Mouse (Mus musculus): Measurements from ENCODE around the gene Prkn. TPM values are rescaled to one million over a fixed set of nuclear protein-coding genes. Genes with fewer than 3 reads are reported as not detected.

The Prkn gene
- total RNA-seq, 2 experiments from 2014 or later, result 15.1 to 16.9 TPM

DNA sequence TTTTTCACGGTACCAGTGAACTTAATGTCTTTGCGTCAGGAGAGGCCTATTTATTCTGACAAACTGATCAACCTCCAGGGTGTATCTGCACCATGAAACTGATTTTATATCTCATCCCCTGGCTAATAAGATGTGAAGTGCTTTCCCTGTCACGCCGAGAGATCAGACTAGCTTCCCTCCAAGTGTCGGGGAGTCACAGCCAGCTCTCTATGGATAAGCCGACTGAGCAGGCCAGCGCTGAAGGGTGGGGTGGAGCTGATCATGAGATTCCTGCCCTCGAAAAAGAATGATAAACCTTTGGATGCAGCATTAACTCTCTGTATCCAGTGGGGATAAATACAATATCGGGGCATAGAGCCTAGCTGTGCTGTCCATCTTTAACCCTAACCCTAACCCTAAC lies 1160.1 kb downstream of the Prkn start:
- intact Hi-C loops (cut with DNase I), result no loop called here
- DNase-seq (ENCODE audit: extremely low spot score in 1 of 2, low spot score in 2 of 2), result no peak

DNA sequence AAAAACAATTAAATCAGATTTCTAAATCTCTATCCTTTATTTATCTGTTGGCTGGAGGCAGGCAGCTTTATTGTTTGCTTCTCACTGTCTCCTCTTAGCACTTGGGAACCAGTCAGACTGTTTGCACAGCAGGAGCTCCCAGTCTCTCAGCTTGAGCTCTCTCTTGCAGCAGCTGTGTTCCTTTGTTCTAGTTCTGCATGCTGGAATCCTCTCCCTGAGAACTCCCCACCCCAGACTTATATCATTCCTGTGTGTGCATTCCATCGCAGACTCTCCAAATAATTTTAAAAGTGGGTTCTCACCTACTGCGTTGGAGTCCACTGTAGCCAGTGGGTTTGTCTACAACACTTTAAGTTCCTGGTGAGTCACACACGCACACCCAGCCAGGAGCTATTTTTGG lies 1181.1 kb downstream of the Prkn start:
- DNase-seq (ENCODE audit: extremely low spot score in 1 of 2, low spot score in 2 of 2), result no peak
- intact Hi-C loops (cut with DNase I), result no loop called here

DNA sequence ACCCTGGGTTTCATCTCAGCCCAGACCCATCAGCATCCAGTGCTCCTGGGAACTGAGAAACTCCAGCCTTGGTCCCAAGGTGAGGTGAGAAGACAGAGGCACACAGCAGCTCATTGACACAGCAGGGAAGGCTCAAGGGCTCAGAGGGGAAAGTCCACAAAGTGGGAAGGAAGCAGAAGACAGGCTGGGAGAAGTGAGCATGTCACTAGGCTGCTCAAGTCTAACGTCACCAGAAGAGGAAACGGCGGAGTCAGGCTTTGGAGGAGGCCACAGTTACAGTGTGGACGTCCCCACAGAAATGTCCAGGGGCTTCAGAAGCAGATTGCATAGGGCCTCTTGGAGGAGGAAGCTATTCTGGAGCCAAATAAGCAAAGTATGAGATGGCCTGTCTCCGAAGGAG lies 1189.2 kb downstream of the Prkn start:
- intact Hi-C loops (cut with DNase I), result no loop called here
- DNase-seq (ENCODE audit: extremely low spot score in 1 of 2, low spot score in 2 of 2), result no peak

DNA sequence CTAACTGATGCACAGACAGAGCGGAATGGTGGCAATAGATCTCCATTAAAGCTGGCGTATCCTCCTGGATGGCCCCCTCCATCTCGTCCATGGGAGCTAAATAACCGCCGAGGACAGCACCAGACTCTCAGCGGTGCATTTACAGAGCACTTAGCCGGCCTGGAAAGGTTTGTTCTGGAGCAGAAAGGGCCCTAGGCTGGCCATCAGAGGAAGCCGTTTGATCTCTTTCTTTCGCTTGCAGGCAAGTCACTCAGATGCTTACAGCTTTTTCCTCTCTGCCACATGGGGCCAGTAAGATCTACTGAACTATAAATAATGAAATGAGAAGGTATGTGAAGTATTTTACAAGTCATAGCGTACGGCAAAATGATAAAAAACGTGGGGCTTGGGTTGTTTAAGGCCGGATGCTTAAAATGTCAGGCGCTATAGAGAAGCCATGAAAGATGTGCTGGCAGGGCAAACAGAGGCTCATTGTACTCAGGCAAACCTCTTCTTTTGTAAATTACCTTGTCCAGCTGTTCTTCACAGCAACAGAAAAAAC lies 1189.8 kb downstream of the Prkn start:
- no peak for DNase-seq (ENCODE audit: extremely low spot score in 1 of 2, low spot score in 2 of 2)

DNA sequence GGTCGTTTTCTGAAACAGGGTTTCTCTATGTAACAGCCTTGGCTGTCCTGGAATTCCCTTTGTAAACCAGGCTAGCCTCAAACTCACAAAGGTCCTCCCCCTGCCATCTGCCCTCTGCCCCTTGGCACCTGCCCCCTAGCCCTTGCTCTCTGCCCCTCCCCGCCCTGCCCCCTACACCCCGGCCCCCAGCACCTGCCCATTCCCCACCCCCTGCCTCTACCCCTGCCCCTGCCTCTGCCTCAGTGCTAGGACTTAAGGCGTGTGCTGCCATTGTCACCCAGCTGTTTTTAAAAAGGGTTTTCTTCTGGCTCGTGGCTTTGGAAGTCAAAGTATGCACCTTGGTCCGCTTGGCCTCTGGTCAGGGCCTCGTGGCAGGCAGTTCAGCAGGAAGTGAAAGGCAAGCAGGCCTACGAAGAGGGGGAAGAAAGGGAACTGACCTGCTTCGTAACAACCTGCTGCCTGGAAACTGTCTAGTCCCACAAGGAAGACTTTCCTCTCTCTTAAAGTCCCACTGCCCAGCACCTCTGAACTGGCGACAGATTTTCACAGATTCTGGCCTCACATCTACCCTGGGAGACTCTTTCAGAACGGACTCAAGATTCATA lies 1190.5 kb downstream of the Prkn start:
- intact Hi-C loops (cut with DNase I), result no loop called here
- DNase-seq (ENCODE audit: extremely low spot score in 1 of 2, low spot score in 2 of 2), result no peak

More for the DNA sequence above, 1189.8 kb downstream of the Prkn start:
- intact Hi-C loops (cut with DNase I), result no loop called here

DNA sequence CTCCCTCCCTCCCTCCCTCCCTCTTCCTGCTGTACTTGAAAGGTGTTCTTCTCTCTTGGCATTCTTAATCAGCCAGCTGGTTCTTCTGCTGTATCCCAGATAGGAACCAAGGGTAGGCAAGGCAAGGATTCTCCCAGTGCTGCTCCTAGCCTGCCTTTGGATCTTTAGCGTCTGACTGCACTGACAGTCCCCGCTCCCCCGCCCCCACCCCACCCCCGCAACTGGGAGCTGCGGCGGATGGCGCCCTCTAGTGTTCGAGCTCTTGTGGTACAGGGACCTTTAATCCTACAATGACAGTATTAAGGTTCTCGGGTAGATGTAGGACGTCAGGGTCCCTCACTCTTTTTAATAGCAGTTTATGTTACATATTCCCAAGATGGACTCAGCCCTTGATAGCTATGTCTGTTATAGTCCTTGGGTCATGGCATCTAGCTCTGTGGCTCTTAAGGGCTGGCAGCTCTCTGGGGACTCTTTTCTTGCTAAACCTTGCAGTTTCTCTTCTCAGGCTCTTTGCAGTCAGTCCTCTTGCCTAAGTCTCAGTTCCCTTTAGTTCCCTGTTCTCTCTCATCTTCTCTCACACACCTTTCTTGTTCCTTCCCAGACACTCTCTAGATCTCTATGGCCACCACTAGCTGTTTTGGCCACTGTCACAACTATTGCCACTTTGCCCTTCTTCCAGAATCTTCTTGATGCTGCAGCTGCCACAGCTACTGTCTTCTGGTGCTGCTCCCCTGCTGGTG lies 1191.2 kb downstream of the Prkn start:
- intact Hi-C loops (cut with DNase I), result no loop called here
- peak; percentile 54 to 76 for DNase-seq (ENCODE audit: extremely low spot score in 1 of 2, low spot score in 2 of 2)

DNA sequence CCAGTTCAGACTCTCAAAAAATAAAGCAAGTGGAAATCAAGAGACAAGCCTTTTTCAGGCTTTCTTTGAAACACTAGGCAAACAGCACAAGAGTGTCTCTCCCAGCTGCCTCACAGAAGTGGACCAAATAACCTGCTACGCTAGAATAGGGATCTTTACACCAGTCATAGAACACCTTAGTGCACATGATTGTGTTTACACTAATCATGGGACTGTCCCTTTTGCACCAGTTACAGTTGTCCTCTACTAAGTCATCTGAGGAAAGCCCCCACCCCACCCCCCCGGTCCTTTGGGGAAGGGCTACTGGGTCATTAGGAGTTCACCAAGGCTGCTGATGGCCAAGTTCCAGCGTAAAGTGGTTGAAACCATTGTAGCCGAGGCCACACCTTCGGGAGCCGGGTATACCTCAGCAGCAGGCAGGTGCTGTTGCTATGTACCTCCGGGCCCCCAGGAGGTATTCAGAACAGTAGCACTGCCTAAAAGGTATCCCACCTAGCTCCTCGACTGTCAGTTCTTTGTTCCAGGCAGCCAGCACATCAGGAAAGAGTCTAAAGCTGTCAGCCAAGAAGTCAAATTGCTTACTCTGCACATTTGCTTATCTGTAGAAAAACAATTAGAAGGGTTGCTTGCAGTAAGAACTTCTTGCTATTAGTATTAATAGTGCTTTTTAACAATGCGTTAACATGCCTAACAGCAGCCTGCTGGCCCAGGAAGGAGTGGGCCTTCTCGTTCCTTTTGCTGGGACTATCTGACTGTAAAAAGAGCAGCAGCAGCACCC lies 1192.0 kb downstream of the Prkn start:
- no peak for DNase-seq (ENCODE audit: extremely low spot score in 1 of 2, low spot score in 2 of 2)
- intact Hi-C loops (cut with DNase I), result no loop called here

DNA sequence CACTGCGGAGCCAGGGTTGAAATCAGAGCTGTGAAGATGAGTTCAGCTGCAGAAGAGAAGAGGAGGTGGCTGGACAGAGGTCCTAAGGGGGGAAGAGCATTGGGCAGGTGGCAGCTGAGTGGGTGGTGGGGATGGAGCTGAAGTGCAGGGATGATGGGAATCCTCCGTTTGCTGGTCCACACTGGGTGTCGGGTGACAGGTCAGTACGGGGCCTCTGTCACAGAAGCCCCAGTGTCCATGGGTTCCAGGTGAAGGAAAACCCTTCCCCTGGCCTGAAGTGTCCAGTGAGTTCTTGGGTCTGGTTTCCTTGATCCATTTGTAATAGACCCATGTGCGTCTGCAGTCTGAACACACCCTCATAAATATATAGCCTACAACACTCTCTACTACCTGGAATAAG lies 1195.2 kb downstream of the Prkn start:
- no peak for DNase-seq (ENCODE audit: extremely low spot score in 1 of 2, low spot score in 2 of 2)
- intact Hi-C loops (cut with DNase I), result loop anchor here (5.0 kb wide), 1 partner anchor 337 kb away; no protein-coding TSS in a partner anchor

DNA sequence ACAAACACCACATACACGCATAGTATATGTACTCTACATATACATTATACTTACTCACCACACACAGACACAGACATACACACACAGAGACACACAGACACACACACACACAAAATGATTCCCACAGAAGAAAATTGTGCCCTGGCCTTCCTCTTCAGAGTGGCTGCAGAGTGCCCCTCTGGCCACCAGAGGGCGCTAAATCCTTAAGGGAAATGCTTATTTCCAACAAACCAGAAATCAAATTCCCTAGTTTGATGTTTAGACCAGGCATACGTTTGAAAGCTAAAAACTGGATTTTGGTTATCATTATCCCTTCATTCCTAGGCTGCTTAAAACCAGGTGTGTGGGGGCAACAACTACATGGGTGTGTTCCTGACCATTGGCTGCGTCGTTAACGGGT lies 1196.0 kb downstream of the Prkn start:
- intact Hi-C loops (cut with DNase I), result loop anchor here (5.0 kb wide), 1 partner anchor 336 kb away; no protein-coding TSS in a partner anchor
- peak; percentile 62 to 72 for DNase-seq (ENCODE audit: extremely low spot score in 1 of 2, low spot score in 2 of 2)

DNA sequence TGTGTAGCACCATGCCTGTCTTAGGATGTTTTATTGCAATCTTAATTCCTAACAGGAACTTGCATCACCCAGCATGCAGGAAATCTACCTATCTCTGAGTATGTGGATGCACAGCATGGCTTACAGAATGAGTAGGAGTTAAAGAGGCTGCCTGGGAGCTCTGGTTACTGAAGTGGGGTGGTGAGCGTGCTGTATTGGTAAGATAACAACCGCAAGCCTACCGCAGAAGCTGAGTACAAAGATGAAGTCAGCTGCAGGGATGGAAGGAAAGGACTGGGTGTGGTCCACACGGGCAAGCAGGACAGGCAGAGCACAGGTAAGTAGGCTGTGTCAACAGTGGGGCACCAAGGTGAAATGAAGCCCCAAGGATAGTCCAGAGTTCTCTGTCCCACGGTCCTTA lies 1196.9 kb downstream of the Prkn start:
- intact Hi-C loops (cut with DNase I), result loop anchor here (5.0 kb wide), 1 partner anchor 335 kb away; no protein-coding TSS in a partner anchor
- DNase-seq (ENCODE audit: extremely low spot score in 1 of 2, low spot score in 2 of 2), result no peak

DNA sequence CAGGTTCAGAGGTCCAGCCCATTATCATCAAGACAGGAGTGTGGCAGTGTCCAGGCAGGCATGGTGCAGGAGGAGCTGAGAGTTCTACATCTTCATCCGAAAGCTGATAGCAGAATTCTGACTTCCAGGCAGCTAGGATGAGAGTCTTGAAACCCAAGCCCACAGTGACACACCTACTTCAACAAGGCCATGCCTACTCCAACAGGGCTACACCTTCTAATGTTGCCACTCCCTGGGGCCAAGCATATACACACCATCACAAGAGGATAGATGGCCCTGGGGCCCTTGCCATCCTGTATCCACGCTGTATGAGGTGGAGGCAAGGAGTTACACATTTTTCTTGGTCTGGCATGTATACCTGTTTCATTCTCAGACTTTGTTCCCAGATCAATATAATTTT lies 1197.4 kb downstream of the Prkn start:
- intact Hi-C loops (cut with DNase I), result loop anchor here (5.0 kb wide), 1 partner anchor 335 kb away; no protein-coding TSS in a partner anchor
- DNase-seq (ENCODE audit: extremely low spot score in 1 of 2, low spot score in 2 of 2), result no peak

DNA sequence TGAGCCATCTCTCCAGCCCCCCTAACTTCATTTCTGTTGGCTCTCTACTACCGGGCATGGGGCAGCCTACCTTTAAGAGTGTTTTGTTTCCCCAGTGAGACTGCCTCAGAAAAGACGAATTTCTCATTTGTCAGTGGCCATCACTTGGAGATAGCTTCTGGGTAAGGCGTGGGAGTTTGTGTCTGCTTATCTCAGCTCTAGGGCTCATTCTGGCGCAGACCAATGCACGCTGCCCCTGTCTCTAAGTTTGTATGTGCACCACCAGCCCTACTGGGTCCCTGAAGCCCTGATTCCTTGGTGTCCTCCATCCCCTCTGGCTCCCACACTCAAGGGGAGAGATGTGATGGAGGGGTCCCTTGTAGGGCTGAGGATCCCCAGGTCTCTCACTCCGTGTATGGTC lies 1198.3 kb downstream of the Prkn start:
- intact Hi-C loops (cut with DNase I), result loop anchor here (5.0 kb wide), 1 partner anchor 334 kb away; no protein-coding TSS in a partner anchor
- DNase-seq (ENCODE audit: extremely low spot score in 1 of 2, low spot score in 2 of 2), result no peak

DNA sequence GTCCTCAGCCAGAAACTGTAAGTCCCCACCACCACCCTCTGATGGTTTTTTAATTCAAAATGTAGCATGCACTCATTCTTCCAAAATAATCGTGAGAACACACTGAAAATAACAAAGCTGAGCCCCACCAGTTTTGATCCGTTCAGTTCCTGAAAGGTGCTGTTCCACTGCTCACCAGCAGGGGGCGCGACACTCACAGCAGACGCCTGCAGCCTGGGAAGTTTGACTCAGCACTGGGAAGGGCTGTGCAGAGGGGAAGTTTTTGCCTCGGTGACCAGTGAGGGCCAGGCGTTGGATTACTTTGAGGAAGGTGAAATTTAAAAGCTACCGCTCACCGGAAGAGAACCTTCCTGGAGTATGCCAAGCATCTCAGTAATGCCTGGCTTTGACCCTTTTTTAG lies 1199.0 kb downstream of the Prkn start:
- intact Hi-C loops (cut with DNase I), result loop anchor here (1.0 to 5.0 kb wide), 2 partner anchors 171 to 333 kb away; no protein-coding TSS in a partner anchor

DNA sequence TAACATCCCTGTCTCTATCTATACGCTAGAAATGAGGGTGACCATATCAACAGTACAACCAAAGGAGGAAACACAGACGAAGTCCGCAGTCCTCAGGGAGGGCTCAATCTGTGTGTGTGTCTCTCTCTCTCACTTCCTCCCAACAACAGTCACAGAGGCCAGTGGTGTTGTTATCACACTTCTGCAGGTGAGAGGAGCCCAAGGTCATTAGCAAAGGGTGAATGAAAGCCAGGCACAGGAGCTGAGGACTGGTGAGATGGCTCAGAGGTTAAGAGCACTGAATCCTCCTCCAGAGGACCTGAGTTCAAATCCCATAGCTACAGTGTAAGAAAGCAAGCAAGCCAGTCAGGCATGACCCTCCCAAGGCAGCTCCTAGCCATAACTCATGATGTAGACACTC lies 1199.7 kb downstream of the Prkn start:
- DNase-seq (ENCODE audit: extremely low spot score in 1 of 2, low spot score in 2 of 2), result no peak
- intact Hi-C loops (cut with DNase I), result loop anchor here (1.0 to 5.0 kb wide), 3 partner anchors 77 to 332 kb away; partner anchors contain the start of gene Agpat4

More for the DNA sequence above, 1199.0 kb downstream of the Prkn start:
- DNase-seq (ENCODE audit: extremely low spot score in 1 of 2, low spot score in 2 of 2), result peak; percentile 82 to 86

DNA sequence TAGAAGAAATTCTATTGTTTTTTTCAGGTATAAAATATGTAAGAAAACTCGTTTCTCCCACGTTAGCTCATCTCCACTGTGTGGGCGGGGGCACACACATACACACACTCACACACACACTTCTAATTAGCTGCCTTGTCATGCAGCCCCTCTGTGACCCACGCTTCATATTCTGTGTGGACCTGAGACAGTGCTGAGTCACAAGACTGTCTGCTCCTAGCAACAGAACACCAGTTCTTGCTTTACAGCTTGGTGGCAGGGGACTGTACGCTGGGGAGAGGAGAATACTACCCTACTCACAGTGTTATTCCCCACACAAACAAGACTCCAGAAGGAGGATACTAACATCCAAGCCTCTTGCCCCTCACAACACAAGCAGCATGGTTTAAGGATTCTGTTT lies 1200.4 kb downstream of the Prkn start:
- no peak for DNase-seq (ENCODE audit: extremely low spot score in 1 of 2, low spot score in 2 of 2)
- intact Hi-C loops (cut with DNase I), result loop anchor here (5.0 kb wide), 1 partner anchor 77 kb away; the partner anchor contains the start of gene Agpat4

DNA sequence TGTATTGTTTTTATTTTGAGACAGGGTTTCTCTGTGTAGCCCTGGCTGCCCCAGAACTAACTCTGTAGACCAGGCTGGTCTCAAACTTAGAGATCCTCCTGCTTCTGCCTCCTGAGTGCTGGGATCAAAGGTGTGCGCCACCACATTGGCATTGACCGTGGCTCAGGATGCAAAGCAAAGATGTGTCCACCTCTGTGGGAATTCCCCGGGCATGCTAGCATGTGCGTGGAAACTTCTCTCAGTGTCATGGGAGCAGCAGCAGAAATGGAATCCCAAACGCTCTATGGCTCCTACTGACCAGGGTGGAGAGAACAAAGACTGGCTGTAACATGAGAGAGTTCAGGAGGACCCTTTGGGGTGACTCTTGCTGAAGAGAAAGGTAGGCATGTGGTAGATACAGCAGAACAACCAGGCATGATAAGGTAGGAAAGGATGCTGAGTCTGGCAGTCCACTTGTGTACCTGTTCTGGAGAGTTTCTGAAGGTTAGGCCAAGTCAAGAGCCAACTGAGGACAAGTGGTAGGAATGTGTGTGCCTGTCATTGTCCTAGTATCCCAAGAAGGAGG lies 1201.0 kb downstream of the Prkn start:
- intact Hi-C loops (cut with DNase I), result loop anchor here (5.0 kb wide), 1 partner anchor 76 kb away; the partner anchor contains the start of gene Agpat4
- DNase-seq (ENCODE audit: extremely low spot score in 1 of 2, low spot score in 2 of 2), result no peak

DNA sequence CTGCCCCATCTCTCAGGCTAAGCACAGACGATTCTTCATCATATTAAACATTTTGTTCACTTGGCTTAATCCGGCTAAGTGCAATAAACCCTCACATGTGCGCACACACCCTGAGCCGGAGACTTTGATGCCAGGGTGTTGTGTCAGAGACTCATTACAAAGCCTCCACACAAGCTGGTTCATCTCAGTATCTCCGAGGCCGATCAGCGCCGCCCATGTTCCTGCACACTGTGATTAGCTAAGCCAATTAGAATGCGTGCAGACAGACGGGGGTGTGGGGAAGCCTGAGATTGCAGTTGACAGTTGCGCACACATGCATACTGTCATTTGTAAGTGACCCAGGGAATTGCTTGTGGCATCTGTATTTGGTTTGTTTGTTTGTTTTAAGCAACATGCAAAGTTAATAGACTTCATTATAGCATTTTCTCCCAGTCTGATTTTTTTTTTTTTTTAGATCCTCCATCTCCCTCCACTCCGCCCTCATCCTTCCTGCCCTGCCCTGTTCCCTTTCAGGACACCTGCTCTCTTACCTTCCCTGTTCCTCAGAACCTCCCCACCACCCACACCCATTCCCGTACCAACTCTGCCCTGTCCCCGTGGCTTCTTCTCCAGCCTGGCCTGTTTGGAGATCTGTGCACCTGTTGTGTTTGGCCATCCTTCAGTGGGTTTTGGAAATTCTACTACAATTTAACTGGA lies 1202.5 kb downstream of the Prkn start:
- peak; percentile 36 to 49 for DNase-seq (ENCODE audit: extremely low spot score in 1 of 2, low spot score in 2 of 2)
- intact Hi-C loops (cut with DNase I), result loop anchor here (5.0 kb wide), 1 partner anchor 75 kb away; the partner anchor contains the start of gene Agpat4

DNA sequence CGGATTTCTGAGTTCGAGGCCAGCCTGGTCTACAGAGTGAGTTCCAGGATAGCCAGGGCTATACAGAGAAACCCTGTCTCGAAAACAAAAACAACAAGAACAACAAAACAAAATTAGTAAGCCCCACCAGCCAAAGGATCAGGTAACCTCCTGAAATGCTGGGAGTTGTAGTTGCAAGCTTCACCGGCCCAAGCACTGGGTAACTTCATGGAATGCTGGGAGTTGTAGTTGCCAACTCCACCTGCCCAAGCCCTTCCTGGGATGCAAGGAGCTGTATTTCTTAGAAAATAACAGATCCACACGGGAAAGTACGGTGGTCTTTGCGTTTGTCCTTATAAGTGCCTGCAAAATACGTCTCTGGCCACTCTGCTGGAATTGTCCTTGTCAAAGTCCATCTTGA lies 1204.0 kb downstream of the Prkn start:
- DNase-seq (ENCODE audit: extremely low spot score in 1 of 2, low spot score in 2 of 2), result no peak
- intact Hi-C loops (cut with DNase I), result loop anchor here (5.0 kb wide), 1 partner anchor 73 kb away; the partner anchor contains the start of gene Agpat4
